Mouse (Mus musculus) CH12.LX (cell line): ENCODE data around the gene Arid5b. TPM values are rescaled to one million over a fixed set of nuclear protein-coding genes. Genes with fewer than 3 reads are reported as not detected.

ENCODE experiments used
- DNase-seq: peaks from one replicate; pipeline ENCODE4 v3.0.0-alpha.2; 2013; ENCODE audit errors: extremely low read depth
- H3K27ac ChIP-seq: 2 replicates; pipeline ENCODE4 v1.5.1; 2012; ENCODE audit warnings: low read depth, mild to moderate bottlenecking, control low read depth, moderate library complexity; ENCODE audit not compliant: insufficient read depth
- H3K27me3 ChIP-seq: replicated peaks from 2 replicates; pipeline ENCODE3; 2012; ENCODE audit warnings: inconsistent platforms
- H3K36me3 ChIP-seq, 2 experiments: replicated peaks in 1 of 2; 2 replicates each; pipeline versions ENCODE3 to v1.6.1; 2012; ENCODE audit warnings: inconsistent platforms in 1 of 2, low read length in 1 of 2, mild to moderate bottlenecking in 1 of 2, mixed read lengths in 1 of 2, moderate library complexity in 1 of 2; ENCODE audit not compliant: control insufficient read depth in 1 of 2, insufficient read depth in 1 of 2
- H3K4me1 ChIP-seq, 2 experiments: 2 replicates each; pipeline ENCODE4 v1.6.1; 2012; ENCODE audit warnings: inconsistent platforms in 1 of 2, moderate library complexity in 1 of 2; ENCODE audit not compliant: insufficient read depth in 2 of 2, control insufficient read depth in 1 of 2
- H3K4me2 ChIP-seq: 2 replicates; pipeline ENCODE4 v1.6.1; 2012; ENCODE audit warnings: low read depth, mild to moderate bottlenecking, control low read depth; ENCODE audit not compliant: poor library complexity, insufficient read depth, severe bottlenecking
- H3K4me3 ChIP-seq, 3 experiments: fragments of 150-350 bp in 1 of 3; sonication (generic) in 1 of 3; replicated peaks in 1 of 3; 2 replicates each; pipeline versions ENCODE3 to v1.5.1; 2011 to 2012; ENCODE audit warnings: low read depth in 2 of 3, low read length in 2 of 3, mild to moderate bottlenecking in 2 of 3, moderate library complexity in 2 of 3, control low read depth in 1 of 3, improper control_type of control experiment in 1 of 3, inconsistent platforms in 1 of 3, mixed read lengths in 1 of 3; ENCODE audit not compliant: poor library complexity in 1 of 3
- H3K79me2 ChIP-seq: replicated peaks from 2 replicates; pipeline ENCODE4 v1.6.1; 2012; ENCODE audit warnings: mild to moderate bottlenecking, moderate library complexity; ENCODE audit not compliant: control insufficient read depth, poor library complexity, insufficient read depth, severe bottlenecking; ENCODE audit errors: extremely low read depth
- H3K9ac ChIP-seq: 2 replicates; pipeline ENCODE4 v1.6.1; 2012; ENCODE audit warnings: low read depth, mild to moderate bottlenecking, control low read depth, moderate library complexity; ENCODE audit not compliant: insufficient read depth
- H3K9me3 ChIP-seq: replicated peaks from 2 replicates; pipeline ENCODE3; 2012; ENCODE audit warnings: low read length, inconsistent platforms, mixed read lengths
- BHLHE40 ChIP-seq: IDR thresholded peaks from 2 replicates; pipeline ENCODE4 v1.6.1; 2011; ENCODE audit warnings: mild to moderate bottlenecking, low read depth, low read length, improper control_type of control experiment
- ELF1 ChIP-seq: IDR thresholded peaks from 2 replicates; pipeline ENCODE4 v1.6.1; 2014; ENCODE audit warnings: low read depth, mild to moderate bottlenecking, inconsistent platforms, low read length, improper control_type of control experiment
- HCFC1 ChIP-seq: IDR thresholded peaks from 2 replicates; pipeline ENCODE4 v1.6.1; 2012; ENCODE audit warnings: low read depth, mild to moderate bottlenecking, inconsistent platforms, low read length, improper control_type of control experiment
- IRF4 ChIP-seq: IDR thresholded peaks from 2 replicates; pipeline ENCODE4 v1.6.1; 2014; ENCODE audit warnings: low read depth, mild to moderate bottlenecking, inconsistent platforms, low read length, improper control_type of control experiment
- NELFE ChIP-seq: IDR thresholded peaks from 2 replicates; pipeline ENCODE4 v1.6.1; 2011; ENCODE audit warnings: low read depth, low read length, improper control_type of control experiment
- NRF1 ChIP-seq: IDR thresholded peaks from 2 replicates; pipeline ENCODE4 v1.6.1; 2014; ENCODE audit warnings: low read depth, mild to moderate bottlenecking, inconsistent platforms, low read length, improper control_type of control experiment, moderate library complexity
- POLR2AphosphoS2 ChIP-seq: IDR thresholded peaks from 2 replicates; pipeline ENCODE4 v1.6.1; 2011; ENCODE audit warnings: low read depth, low read length, improper control_type of control experiment
- RAD21 ChIP-seq: IDR thresholded peaks from 2 replicates; pipeline ENCODE4 v1.6.1; 2011; ENCODE audit warnings: low read depth, mild to moderate bottlenecking, low read length, improper control_type of control experiment, moderate library complexity
- RCOR1 ChIP-seq: conservative IDR thresholded peaks from 2 replicates; pipeline ENCODE4 v1.6.1; 2012; ENCODE audit warnings: low read depth, mild to moderate bottlenecking, inconsistent platforms, low read length, improper control_type of control experiment
- TCF12 ChIP-seq: IDR thresholded peaks from 2 replicates; pipeline ENCODE4 v1.6.1; 2014; ENCODE audit warnings: low read depth, mild to moderate bottlenecking, inconsistent platforms, low read length, improper control_type of control experiment
- USF1 ChIP-seq: IDR thresholded peaks from 2 replicates; pipeline ENCODE4 v1.6.1; 2014; ENCODE audit warnings: low read depth, mild to moderate bottlenecking, inconsistent platforms, low read length, improper control_type of control experiment
- USF2 ChIP-seq: conservative IDR thresholded peaks from 2 replicates; pipeline ENCODE4 v1.6.1; 2011; ENCODE audit warnings: low read depth, low read length, improper control_type of control experiment
- ZKSCAN1 ChIP-seq: IDR thresholded peaks from 2 replicates; pipeline ENCODE4 v1.6.1; 2012; ENCODE audit warnings: low read depth, inconsistent platforms, low read length, improper control_type of control experiment, borderline replicate concordance
- ZMIZ1 ChIP-seq: IDR thresholded peaks from 2 replicates; pipeline ENCODE4 v1.6.1; 2012; ENCODE audit warnings: low read depth, mild to moderate bottlenecking, inconsistent platforms, low read length, improper control_type of control experiment
- ZNF384 ChIP-seq: IDR thresholded peaks from 2 replicates; pipeline ENCODE4 v1.6.1; 2012; ENCODE audit warnings: low read depth, low read length, improper control_type of control experiment, inconsistent platforms
- dilution Hi-C: fragments of 300-500 bp; cut with MboI; formaldehyde crosslinking; loops from 2 replicates; pipeline ENCODE4 v1.14.3; 2020; ENCODE audit warnings: low sequenced_read_pairs; ENCODE audit not compliant: extremely low pct_unique_long_range_greater_than_20kb, extremely low pct_ligation_motif_present
- in situ Hi-C: fragments of 300-500 bp; cut with MboI; formaldehyde crosslinking; loops from 3 replicates; pipeline ENCODE4 v1.14.3; 2019; ENCODE audit warnings: low sequenced_read_pairs, low pct_ligation_motif_present, low pct_unique_long_range_greater_than_20kb, mixed read lengths
- polyA plus RNA-seq: library from polyadenylated mRNA; unstranded; fragments of >175 nt; gene quantifications from 2 replicates; pipeline ENCODE4 v1.2.1, GENCODE M21; 2012; ENCODE audit warnings: low read depth; ENCODE audit not compliant: insufficient read length
- total RNA-seq, 2 experiments: library from RNA; depleted of rRNA; stranded (reverse); fragments of 300-350 nt in 1 of 2; fragments of >200 nt in 1 of 2; gene quantifications; 2 replicates each; pipeline ENCODE4 v1.2.3; 2012 to 2014

Arid5b gene
- total and polyA plus RNA-seq, 3 experiments = 1.1 to 2.6 (median 1.8) TPM

- dilution Hi-C loops (no loop called here), in situ Hi-C loops (no loop called here)
- Histone ChIP-seq H3K4me3 (no peak overlapping the region), H3K4me1 (no peaks in the 10 kb centered on the region), H3K27ac (no peak overlapping the region), H3K4me2 (no peak overlapping the region), H3K27me3 (no peaks in the 10 kb centered on the region), H3K79me2 (no peaks in the 10 kb centered on the region), H3K36me3 (no peaks in the 10 kb centered on the region), H3K9me3 (no peaks in the 10 kb centered on the region), H3K9ac (no peak overlapping the region)
- no peak for TF ChIP-seq USF2
- no peak for TF ChIP-seq RAD21
- TF ChIP-seq ZNF384 = no peak
- TF ChIP-seq NRF1 = no peak
- TF ChIP-seq USF1 = no peak
- DNase-seq = no peak
Measured at GRCm38 (mm10) chr10:68318438-68318979, 40.0 kb upstream of the Arid5b start.

DNA sequence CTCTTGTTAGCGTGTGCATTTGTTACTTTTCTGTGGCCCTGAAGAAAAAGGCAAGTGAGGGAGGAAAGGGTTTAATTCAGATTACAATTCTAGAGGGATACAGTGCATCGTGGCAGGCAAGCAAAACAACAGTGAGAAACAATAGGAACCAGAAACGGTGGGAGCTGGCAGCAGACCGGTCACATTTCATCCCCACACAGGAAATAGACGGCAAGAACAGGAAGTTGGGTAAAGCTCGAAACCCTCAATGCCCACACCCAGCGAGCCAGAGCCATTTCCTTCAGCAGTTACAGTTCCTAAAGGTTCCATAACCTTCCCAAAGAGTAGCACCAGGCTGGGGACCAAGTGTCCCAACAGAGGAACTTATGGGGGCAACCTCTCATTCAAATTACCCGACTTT is 34.2 kb upstream of the Arid5b start:
- no peaks in the 10 kb centered on the region for H3K4me1 ChIP-seq
- H3K9me3 ChIP-seq = peaks cover 6% of the 10 kb centered on the region
- H3K4me3 ChIP-seq = no peak overlapping the region
- no peaks in the 10 kb centered on the region for H3K36me3 ChIP-seq
- H3K79me2 ChIP-seq = no peaks in the 10 kb centered on the region
- H3K4me2 ChIP-seq = no peak overlapping the region
- H3K9ac ChIP-seq = no peak overlapping the region
- DNase-seq = no peak
- dilution Hi-C loops (no loop called here), in situ Hi-C loops (no loop called here)
- H3K27me3 ChIP-seq = no peaks in the 10 kb centered on the region
- H3K27ac ChIP-seq = no peak overlapping the region
- no peak for TF ChIP-seq ZKSCAN1
- TF ChIP-seq ZNF384 = no peak
- TF ChIP-seq ZMIZ1 = no peak
- 0 out of 2 replicates have a peak, but pooled peaks have one; percentile 21 for TF ChIP-seq TCF12
- TF ChIP-seq ELF1 = peak; percentile 41; the same call in 1 of the 2 replicates
- peak; percentile 65 for TF ChIP-seq HCFC1
- TF ChIP-seq USF2 = no peak
- TF ChIP-seq BHLHE40 = no peak
- TF ChIP-seq NELFE = no peak
- TF ChIP-seq POLR2AphosphoS2 = no peak
- no peak for TF ChIP-seq IRF4
- TF ChIP-seq RCOR1 = no peak
